Mouse (Mus musculus) mouse trophoblast stem cell (cell line): Measurements from ENCODE around the gene Zc2hc1c.

Experiments
- in situ Hi-C, 2 experiments: fragments of 300-500 bp; cut with MseI, MboI; formaldehyde crosslinking; loops; 2 replicates in 1 of 2; 3 replicates in 1 of 2; pipeline ENCODE4 v1.15.1; 2025

Zc2hc1c gene

GRCm38 (mm10) chr12:85281756-85282155 is 6.6 kb upstream of the Zc2hc1c start:
- in situ Hi-C loops: loop anchor here in 1 of 2 experiments (10.0 kb wide), 1 partner anchor 127 kb away; the partner anchor contains the start of gene Rps6kl1

DNA sequence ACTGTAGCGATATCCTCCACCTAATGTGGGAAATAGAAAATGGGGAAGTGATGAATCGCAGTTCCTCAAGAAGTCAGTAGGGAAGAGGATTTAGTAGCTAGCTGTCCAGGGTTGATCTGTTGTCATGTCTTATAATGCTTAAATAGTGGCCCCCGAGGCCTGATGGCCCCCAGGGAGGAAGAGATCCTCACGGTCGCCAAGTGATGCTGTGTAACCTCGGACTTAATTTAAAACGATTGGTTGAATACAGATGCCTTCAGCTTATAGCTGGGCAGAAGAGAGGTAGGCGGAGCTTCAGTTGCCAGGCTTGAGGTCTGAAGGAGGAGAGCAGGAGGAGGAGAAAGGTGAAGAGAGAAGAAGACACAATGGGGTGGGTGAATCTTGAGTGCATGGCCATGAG is 4.1 kb upstream of the Zc2hc1c start:
- in situ Hi-C loops: loop anchor here in 1 of 2 experiments (10.0 kb wide), 1 partner anchor 130 kb away; the partner anchor contains the start of gene Rps6kl1

GRCm38 (mm10) chr12:85284996-85285395 is 3.4 kb upstream of the Zc2hc1c start:
- in situ Hi-C loops: loop anchor here in 1 of 2 experiments (10.0 kb wide), 1 partner anchor 130 kb away; the partner anchor contains the start of gene Rps6kl1

DNA sequence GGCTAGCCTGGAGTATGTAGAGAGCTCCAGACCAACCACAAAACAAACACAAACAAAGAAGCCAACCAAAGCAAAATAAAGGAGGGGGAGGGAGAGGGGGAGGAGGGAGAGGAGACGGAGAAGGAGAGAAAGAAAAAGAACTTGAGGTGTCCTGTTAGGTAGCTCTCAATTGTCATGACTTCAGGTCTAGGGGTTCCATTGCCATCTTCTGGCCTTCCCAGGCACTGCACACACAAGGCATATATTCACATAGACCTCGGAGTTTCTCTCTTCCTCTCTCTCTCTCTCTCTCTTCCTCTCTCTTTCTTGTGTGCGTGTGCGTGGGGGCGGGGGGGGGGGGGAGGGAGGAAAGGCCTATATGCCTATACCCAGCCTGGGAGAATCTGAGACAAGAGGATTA is 1.4 kb upstream of the Zc2hc1c start:
- in situ Hi-C loops: loop anchor here in 1 of 2 experiments (10.0 kb wide), 1 partner anchor 132 kb away; the partner anchor contains the start of gene Rps6kl1

DNA sequence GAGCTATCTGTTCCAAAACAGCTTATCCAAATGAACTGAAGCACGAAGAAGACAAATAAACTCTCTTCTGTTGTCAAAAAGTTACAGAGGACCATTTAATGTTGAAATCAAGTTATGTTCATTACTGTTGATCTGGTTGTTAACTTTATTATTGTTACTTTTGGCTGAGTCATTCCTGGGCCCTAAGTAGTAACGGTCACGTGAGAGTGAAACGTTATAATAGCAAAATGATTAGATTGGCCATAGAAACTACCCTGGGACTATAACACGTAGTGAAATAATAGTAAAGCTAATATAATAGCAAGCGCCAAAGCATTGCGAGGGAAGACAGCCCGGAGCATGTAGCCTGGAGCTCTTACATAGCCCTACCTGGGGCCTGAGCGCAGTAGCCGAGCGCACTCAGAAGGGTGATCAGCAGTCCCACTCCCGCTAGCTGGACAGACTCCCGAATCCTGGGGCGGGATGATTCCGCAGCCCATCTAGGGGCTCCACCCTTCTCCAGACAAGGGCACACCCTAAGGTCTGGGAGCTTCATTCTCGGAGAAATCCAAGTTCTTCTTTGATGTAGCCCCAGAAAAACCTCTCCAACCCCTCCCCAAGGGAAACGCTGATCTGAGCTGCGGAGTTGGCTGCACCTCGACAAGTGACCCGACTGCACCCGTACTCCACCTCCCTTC is 444 bp upstream of the Zc2hc1c start, which contains the start of gene Acyp1:
Acyp1 (minus strand) TSS at position 630 of the 677 bp plus-strand sequence.
- in situ Hi-C loops: loop anchor here in 1 of 2 experiments (10.0 kb wide), 1 partner anchor 133 kb away; the partner anchor contains the start of gene Rps6kl1

- in situ Hi-C loops: loop anchor here in 1 of 2 experiments (10.0 kb wide), 1 partner anchor 135 kb away; the partner anchor contains the start of gene Rps6kl1
Observed at GRCm38 (mm10) chr12:85289157-85290000, 988 bp downstream of the Zc2hc1c start.

GRCm38 (mm10) chr12:85290633-85291032 is 2.2 kb downstream of the Zc2hc1c start:
- in situ Hi-C loops: no loop called here

GRCm38 (mm10) chr12:85291541-85291940 is 3.1 kb downstream of the Zc2hc1c start:
- in situ Hi-C loops: no loop called here

DNA sequence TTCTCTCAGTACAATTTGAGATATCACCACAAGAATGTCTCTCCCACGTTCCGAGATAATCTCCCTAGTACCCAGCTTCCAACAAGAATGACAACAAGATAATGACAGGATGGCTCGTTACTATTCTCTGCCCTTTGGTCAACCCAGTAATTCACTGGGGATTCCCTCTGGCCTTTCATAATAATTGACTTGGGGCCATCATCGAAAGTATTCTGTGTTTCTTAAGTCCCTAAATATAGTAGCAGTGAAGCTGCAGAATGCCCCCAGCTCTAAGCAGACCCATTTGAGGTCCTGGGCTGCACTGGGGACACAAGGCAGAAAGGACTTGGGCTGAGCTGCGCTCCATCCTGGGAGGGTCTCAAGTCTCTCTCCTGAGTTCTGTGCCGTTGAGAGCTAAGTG is 3.9 kb downstream of the Zc2hc1c start:
- in situ Hi-C loops: no loop called here

DNA sequence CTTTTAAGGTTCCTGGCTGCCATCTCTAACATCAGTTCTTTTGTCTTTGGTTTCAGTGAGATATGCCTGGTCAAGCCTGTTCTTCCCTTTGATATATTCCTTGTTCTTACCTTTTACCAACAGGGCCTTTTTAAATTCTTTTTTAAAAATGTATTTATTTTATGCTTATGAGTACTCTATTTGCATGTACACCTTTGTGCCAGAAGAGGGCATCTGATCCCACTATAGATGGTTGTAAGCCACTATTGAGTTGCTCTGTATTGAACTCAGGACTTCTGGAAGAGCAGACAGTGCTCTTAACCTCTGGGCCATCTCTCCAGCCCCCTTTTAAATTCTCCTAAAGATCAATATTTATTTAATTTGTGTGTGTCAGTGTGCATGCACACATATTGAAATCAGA is 4.5 kb downstream of the Zc2hc1c start:
- in situ Hi-C loops: no loop called here

DNA sequence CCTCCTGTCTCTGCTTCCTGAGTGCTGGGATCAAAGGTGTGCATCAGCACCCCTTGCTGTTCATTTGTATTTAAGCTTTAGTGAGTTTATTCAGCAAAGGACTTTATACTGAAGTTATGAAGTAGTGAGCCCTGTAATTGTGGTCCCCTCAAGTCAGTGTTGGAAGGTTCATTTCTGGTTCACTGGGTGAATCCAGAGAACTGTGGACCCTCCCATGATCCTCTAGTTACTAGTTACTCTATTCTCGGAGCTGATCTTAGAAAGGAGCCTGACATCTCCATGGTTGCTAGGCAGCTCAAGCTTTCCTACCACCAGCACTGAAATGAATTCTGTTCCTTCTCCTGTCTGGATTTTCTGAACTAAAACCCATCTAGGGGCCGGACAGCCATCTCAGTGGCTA is 7.1 kb downstream of the Zc2hc1c start:
- in situ Hi-C loops: no loop called here

DNA sequence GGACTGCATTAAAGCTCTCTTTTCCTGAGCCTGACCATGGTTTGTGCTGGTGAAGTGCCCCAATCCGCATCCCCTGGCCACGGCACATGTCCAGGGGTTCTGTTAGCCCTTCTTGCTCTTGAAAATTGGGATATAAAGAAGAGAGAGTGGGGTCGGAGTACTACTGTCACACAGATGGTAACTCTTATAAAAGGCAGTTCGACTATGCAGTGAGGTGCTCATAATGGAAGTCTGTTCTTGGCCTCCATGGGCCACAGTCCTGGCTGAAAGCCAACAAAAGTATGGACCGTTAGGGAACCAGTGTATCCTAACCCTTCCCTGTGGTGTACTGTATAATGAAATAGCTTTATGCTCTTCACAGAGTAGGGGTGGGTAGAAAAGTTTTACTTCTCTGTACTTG is 8.5 kb downstream of the Zc2hc1c start:
- in situ Hi-C loops: no loop called here

DNA sequence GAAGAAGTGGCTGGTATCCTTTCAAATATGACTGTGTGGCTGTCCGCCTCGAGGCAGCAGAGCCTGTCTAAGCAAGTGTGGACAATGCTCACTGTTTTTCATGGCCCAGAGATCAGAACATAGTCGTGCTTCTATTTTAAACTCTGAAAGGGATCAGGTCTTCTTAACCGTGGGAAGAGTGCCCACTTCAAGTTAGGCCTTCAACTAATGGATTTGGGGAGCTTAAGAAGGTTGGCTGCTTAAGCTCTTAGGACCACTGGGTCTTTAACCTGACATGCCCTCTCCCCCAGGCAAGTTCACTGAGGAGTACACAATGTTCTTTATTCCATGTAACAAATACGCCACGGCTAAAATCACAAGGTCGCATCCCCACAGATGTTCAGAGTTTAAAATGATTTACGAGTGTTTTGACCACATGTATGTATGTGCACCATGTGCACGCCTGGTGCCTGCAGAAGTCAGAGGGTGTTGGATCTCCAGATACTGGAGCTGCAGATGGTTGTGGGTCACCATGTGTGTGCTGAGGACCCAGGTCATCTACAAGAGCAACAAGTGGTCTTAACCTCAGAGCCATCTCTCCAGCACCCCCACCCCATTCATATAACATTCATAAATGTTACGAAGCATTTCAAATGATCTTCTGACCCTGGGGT is 9.1 kb downstream of the Zc2hc1c start:
- in situ Hi-C loops: no loop called here

- in situ Hi-C loops: no loop called here
Observed at GRCm38 (mm10) chr12:85298127-85298834, 9.9 kb downstream of the Zc2hc1c start.

GRCm38 (mm10) chr12:85298835-85299180 is 10.4 kb downstream of the Zc2hc1c start:
- in situ Hi-C loops: no loop called here

DNA sequence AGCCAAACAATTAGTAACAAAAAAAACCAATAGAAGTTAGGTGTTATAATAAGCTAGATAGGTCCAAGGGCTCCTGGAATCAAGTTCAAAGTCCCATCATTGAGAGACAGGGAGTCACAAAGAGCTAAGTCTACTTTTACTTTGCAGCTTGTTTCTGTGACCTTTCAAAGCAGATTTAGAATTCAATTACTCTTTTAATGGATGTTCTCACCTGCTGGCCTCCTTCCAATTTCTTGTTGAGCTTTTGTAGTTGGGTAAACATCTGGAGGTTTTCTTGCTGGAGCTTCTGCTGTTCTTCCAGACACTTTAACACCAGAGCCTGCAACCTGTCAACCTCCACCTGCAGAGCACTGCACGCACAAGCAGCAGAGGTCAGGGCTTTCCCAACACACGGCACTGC is 14.9 kb downstream of the Zc2hc1c start:
- in situ Hi-C loops: no loop called here

- in situ Hi-C loops: no loop called here
Observed at GRCm38 (mm10) chr12:85304725-85305124, 16.3 kb downstream of the Zc2hc1c start.

- in situ Hi-C loops: no loop called here
Observed at GRCm38 (mm10) chr12:85305247-85305892, 17.0 kb downstream of the Zc2hc1c start.

DNA sequence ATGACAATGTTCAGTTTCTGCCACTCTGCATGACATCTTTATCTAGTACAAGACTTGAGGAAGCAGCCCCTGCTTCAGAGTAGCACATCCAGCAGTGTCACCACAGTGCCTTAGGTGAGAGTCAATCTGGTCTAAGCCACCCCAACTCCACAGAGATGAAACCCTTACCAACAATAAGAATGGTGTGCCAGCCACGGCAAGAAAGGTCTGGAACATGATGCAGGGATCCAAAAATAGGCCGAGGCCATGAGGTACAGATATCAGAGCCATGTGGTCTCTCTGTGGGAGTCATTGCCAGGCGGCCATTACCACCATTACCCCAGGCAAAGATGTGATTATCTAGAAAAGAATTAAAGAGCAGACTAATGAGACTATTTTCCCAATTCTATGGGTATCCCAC is 20.3 kb downstream of the Zc2hc1c start:
- in situ Hi-C loops: no loop called here

- in situ Hi-C loops: no loop called here
Observed at GRCm38 (mm10) chr12:85330153-85330552, 41.8 kb downstream of the Zc2hc1c start.
